Mouse (Mus musculus): Measurements from ENCODE around the gene Olfr1033.
"Not testable (repeated sequence)": the region's sequence is repeated elsewhere in the genome, so short reads cannot be mapped to it uniquely, and the experiment has no call there.

DNA sequence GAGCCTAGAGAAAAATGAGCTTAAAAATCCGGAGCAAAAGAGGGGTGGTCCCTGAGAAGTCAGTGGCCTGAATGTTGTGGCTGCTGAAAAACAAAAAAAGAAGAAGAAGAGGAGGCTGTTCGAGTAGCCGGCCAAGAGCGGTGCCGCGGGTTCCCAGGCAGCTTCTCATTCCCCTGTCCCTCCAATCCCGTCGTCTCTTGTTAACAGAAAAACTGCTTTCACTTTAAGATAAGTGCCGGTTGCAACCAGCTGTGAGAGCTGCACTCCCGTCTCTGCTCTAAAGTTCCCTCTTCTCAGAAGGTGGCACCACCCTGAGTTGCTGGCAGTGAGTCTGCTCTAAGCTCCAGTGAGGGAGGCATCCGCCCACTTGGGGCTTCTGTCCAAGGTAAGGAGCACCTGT, at the start of gene Olfr1033:
- not testable (repeated sequence) for TF ChIP-seq CTCF (IDR thresholded peaks at IDR 0.05; ENCODE audit: borderline replicate concordance, insufficient read depth, low read length); POLR2A (IDR thresholded peaks at IDR 0.05; ENCODE audit: low read depth, low read length)
